Mouse (Mus musculus) heart, postnatal 0 days (tissue): ENCODE results near the gene Hrh3. TPM values are rescaled to one million over a fixed set of nuclear protein-coding genes. Genes with fewer than 3 reads are reported as not detected.

Experiments
- ATAC-seq: fragments of 200-750 bp; cut with Nextera tagmentation; 2 replicates; pipeline ENCODE4 v1.8.0; 2017; ENCODE audit warnings: low read depth, moderate number of reproducible peaks, moderate library complexity; ENCODE audit not compliant: insufficient read depth
- DNase-seq: peaks from one replicate; pipeline ENCODE4 v3.0.0-alpha.2; 2016; ENCODE audit warnings: low spot score
- H3K27ac ChIP-seq: fragments of 300-500 bp; sonication (generic); 2 replicates; pipeline ENCODE4 v1.5.1; 2014; ENCODE audit warnings: low read depth, mild to moderate bottlenecking
- H3K27me3 ChIP-seq: fragments of 300-500 bp; sonication (generic); 2 replicates; pipeline ENCODE4 v1.6.1; 2014; ENCODE audit warnings: low read length, mixed read lengths; ENCODE audit not compliant: control insufficient read depth, insufficient read depth
- H3K36me3 ChIP-seq: fragments of 300-500 bp; sonication (generic); replicated peaks from 2 replicates; pipeline ENCODE4 v1.6.1; 2014; ENCODE audit warnings: low read length, mixed read lengths; ENCODE audit not compliant: control insufficient read depth, insufficient read depth
- H3K4me1 ChIP-seq: fragments of 300-500 bp; sonication (generic); 2 replicates; pipeline ENCODE4 v1.6.1; 2014; ENCODE audit warnings: antibody characterized with exemption; ENCODE audit not compliant: control insufficient read depth, insufficient read depth
- H3K4me2 ChIP-seq: fragments of 300-500 bp; sonication (generic); 2 replicates; pipeline ENCODE4 v1.6.1; 2014; ENCODE audit warnings: low read depth, mild to moderate bottlenecking, low read length, moderate library complexity
- H3K4me3 ChIP-seq: fragments of 300-500 bp; sonication (generic); 2 replicates; pipeline ENCODE4 v1.5.1; 2014; ENCODE audit warnings: low read depth, low read length
- H3K9ac ChIP-seq: fragments of 300-500 bp; sonication (generic); replicated peaks from 2 replicates; pipeline ENCODE4 v1.6.1; 2014; ENCODE audit warnings: low read depth, low read length, mixed read lengths
- H3K9me3 ChIP-seq: fragments of 300-500 bp; sonication (generic); replicated peaks from 2 replicates; pipeline ENCODE4 v1.6.1; 2016; ENCODE audit warnings: low read length; ENCODE audit not compliant: control insufficient read depth
- CTCF ChIP-seq: IDR thresholded peaks from 2 replicates; pipeline ENCODE4 v1.5.1; 2016; ENCODE audit warnings: antibody characterized with exemption, control low read depth, low read depth
- EP300 ChIP-seq: IDR thresholded peaks from 2 replicates; pipeline ENCODE4 v1.6.1; 2016; ENCODE audit warnings: antibody characterized with exemption, low read depth
- WGBS: fragments of 180-500 bp; shearing (Covaris S2); extraction: QIAGEN DNeasy Blood & Tissue Kit; methylation state at CpG from one replicate; pipeline ENCODE4 v1.1.7; 2014; 5-methylcytosine and 5-hydroxymethylcytosine counted together
- polyA plus RNA-seq: library from polyadenylated mRNA; unstranded; fragments of >200 nt; fragmentation: Nextera tagmentation; extraction: Ambion mirVana; gene quantifications from 2 replicates; pipeline ENCODE4 v1.2.1, GENCODE M21; 2015
- total RNA-seq: library from RNA; depleted of rRNA; stranded (reverse); fragments of >200 nt; gene quantifications from 2 replicates; pipeline ENCODE4 v1.2.3, GENCODE M21; 2014; ENCODE audit warnings: low replicate concordance; rRNA removed

Gene Hrh3
- total RNA-seq (not detected in 2 replicates), polyA plus RNA-seq (not detected in 2 replicates)

GRCm38 (mm10) chr2:180103978-180104658, at the start of gene Hrh3:
Gene Hrh3 (minus strand): TSS chr2:180104488.
- H3K4me2 ChIP-seq = peak within 1 kb of the TSS; percentile 95
- peaks cover 67% of the 10 kb centered on the region for H3K27me3 ChIP-seq
- H3K27ac ChIP-seq = no peak within 1 kb of the TSS
- H3K9ac ChIP-seq = no peak within 1 kb of the TSS
- peak; percentile 84 for ATAC-seq
- H3K4me3 ChIP-seq = peak within 1 kb of the TSS; percentile 59
- DNase-seq = peak; percentile 21
- no peaks in the 10 kb centered on the region for H3K36me3 ChIP-seq
- 0 out of 2 replicates have a peak, but pooled peaks cover 14% of the 10 kb centered on the region for H3K4me1 ChIP-seq
- TF ChIP-seq CTCF (no peak), EP300 (no peak)
- 1% methylated on average over 82 of the region's 87 CpGs for WGBS
- H3K9me3 ChIP-seq = no peaks in the 10 kb centered on the region

- no peak overlapping the region for H3K9ac ChIP-seq
Observed at GRCm38 (mm10) chr2:180148551-180148950, 44.3 kb upstream of the Hrh3 start.

GRCm38 (mm10) chr2:180147379-180147778, 43.1 kb upstream of the Hrh3 start:
- TF ChIP-seq EP300 (no peak), CTCF (no peak)
- H3K4me1 ChIP-seq = peaks cover 7% of the 10 kb centered on the region
- H3K4me3 ChIP-seq = no peak overlapping the region
- H3K9me3 ChIP-seq = no peaks in the 10 kb centered on the region
- H3K27me3 ChIP-seq = no peaks in the 10 kb centered on the region
- peaks cover 71% of the 10 kb centered on the region for H3K36me3 ChIP-seq
- WGBS = 29% methylated on average over 6 of the region's 6 CpGs
- ATAC-seq (peak; percentile 54; the same call in 1 of the 2 replicates), DNase-seq (no peak)
- peak overlapping the region; percentile 36 for H3K27ac ChIP-seq
- no peak overlapping the region for H3K4me2 ChIP-seq
- no peak overlapping the region for H3K9ac ChIP-seq

More at GRCm38 (mm10) chr2:180148551-180148950, 44.3 kb upstream of the Hrh3 start:
- Histone ChIP-seq H3K27me3 (no peaks in the 10 kb centered on the region), H3K4me2 (no peak overlapping the region), H3K27ac (no peak overlapping the region), H3K4me3 (no peak overlapping the region), H3K9me3 (no peaks in the 10 kb centered on the region), H3K36me3 (peaks cover 73% of the 10 kb centered on the region), H3K4me1 (peaks cover 7% of the 10 kb centered on the region)
- ATAC-seq (no peak), DNase-seq (no peak)
- TF ChIP-seq EP300 (no peak), CTCF (no peak)
- WGBS = 73% methylated on average over 9 of the region's 9 CpGs

DNA sequence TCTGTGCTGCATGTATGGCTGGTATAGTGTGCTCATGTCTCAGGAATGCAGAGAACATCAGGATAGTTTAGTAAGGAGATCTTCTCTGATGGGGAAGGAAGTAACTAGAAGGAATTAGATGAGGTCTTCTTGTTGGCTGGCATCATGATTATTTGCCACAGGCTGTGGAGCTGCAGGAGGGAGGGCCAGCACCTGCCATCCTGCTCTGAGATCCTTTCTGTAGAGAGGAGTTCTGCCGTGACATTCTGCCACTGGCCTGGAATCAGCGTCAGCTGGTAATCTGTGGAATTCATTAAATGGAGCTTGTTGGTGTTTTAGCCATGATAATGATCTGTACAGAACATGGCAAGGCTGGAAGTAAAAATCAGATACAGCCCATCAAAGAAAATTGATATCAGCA, 41.8 kb upstream of the Hrh3 start:
- DNase-seq (no peak), ATAC-seq (no peak)
- WGBS = 78% methylated on average over 2 of the region's 2 CpGs
- Histone ChIP-seq H3K27ac (no peak overlapping the region), H3K9me3 (no peaks in the 10 kb centered on the region), H3K9ac (no peak overlapping the region), H3K27me3 (no peaks in the 10 kb centered on the region), H3K4me1 (peaks cover 7% of the 10 kb centered on the region), H3K4me3 (no peak overlapping the region), H3K36me3 (peaks cover 74% of the 10 kb centered on the region), H3K4me2 (no peak overlapping the region)
- no peak for TF ChIP-seq CTCF
- TF ChIP-seq EP300 = no peak

DNA sequence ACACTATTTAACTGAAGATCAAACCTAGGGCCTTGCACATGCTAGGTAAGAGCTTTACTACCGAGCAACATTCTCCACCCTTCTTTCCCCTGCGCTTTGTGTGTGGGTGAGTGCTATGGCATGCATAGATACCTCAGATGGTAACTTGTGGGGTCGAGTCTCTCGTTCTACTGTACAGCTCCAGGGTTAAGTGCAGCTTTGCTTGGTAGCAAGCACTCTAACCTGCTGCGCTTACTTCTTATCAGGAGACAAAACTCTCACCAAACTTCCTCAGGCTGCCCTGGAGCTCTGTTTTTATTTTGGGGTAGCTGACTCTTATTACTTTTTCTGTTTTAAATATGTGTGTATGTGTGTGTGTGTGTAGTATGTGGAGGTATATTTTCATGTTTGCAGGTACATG, 31.1 kb upstream of the Hrh3 start:
- TF ChIP-seq EP300 = no peak
- no peak for TF ChIP-seq CTCF
- no peaks in the 10 kb centered on the region for H3K27me3 ChIP-seq
- no peak overlapping the region for H3K9ac ChIP-seq
- DNase-seq = no peak
- 58% methylated on average over 5 of the region's 5 CpGs for WGBS
- peaks cover 31% of the 10 kb centered on the region for H3K36me3 ChIP-seq
- H3K4me1 ChIP-seq = peaks cover 5% of the 10 kb centered on the region; the same call in 1 of the 2 replicates
- H3K4me3 ChIP-seq = no peak overlapping the region
- ATAC-seq = no peak
- H3K27ac ChIP-seq = no peak overlapping the region
- no peak overlapping the region for H3K4me2 ChIP-seq
- H3K9me3 ChIP-seq = no peaks in the 10 kb centered on the region
